Mouse (Mus musculus): ENCODE data around the gene Prox1.

The Prox1 gene

DNA sequence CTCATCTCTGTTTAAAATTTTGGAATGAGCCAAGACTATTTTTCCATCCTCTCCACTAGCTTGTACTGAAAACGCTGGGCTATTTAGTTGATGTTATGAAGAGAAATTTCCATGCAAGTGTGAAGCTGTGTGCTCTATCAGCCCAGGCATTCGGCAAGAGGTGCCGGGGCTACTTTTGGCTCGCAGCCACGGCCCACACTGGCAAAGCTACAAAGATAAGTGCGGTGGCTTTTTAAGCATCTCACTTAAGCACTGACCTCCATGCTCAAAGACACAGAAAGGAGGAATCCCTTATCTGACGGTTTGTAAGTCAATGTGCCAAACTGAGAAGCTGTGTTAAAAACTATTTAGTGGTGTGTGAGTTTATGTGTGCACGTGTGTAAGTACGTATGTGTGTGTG, 26.9 kb downstream of the Prox1 start:
- DNase-seq (ENCODE audit: low read depth, low spot score), result no peak

DNA sequence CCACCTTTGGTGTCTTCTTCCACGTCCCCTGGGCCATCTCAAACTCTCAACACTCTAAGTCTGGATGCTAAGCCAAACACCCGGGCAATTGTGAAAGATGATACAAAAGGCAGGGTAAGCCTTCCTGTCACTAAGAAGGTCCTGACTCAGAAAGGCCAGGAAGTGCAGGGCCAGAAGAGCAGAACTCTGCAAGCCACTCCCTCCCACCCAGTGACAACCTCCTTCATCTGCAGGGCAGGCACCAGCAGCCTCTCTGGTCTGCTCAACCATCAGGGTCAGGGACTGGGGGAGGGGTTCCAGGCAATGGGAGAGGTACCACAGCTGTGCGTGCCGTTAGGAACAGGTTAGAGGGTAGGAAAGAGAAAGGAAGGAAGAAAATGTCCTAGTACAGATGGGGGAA, 27.9 kb downstream of the Prox1 start:
- no peak for DNase-seq (ENCODE audit: low read depth, low spot score)

- DNase-seq (ENCODE audit: low read depth, low spot score), result no peak
Observed at GRCm38 (mm10) chr1:190140519-190140918, 30.0 kb downstream of the Prox1 start.

DNA sequence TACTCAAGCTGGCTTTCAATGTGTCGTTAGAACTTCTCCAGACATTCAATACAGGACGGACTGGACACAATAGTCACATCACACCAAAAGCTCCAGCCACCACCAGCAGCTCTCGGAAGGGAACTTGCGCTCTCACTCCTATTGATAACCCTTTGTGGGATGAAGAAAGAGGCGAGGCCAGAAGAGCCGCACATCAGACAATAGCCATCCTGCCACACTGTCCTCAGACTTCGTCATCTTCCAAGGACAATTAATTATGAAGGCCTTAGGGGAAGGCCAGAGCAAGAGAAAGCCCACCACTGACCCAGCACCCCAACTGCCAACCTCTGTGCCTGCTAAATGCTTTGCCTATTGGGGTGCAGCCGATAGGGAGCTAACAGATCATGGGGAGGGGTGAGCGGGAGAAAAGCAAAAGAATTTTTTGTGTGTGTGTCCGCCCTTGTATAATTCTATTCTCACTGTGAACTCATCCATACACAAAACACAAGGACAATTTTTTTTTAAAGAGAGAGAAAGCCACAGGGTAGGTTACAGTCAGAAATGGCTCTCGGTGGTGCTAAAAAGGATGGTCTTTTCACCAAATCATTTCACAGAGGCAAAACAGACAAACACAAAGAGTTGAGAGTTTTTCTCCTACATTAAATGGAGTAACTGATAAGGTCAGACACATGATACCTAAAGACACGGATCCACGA, 30.7 kb downstream of the Prox1 start:
- DNase-seq (ENCODE audit: low read depth, low spot score), result no peak

DNA sequence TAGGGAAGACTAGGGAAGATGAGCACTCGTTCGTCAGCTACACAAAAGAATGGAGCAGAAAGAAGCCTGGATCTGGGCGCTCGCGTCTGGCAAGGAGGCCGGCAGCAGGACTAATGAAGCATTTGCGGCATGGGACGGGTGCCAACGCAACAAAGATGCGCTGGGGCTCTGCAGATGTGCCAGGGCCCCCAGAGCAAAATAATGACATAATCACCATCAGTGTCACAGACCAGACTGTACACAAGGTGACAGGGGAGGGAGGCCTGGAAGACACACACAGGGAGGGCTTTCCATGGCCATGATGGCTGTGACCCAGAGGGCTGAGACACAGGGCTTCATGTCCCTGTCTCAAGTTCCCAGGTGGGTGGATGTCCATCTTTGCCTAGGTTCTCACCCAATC, 32.6 kb downstream of the Prox1 start:
- no peak for DNase-seq (ENCODE audit: low read depth, low spot score)

GRCm38 (mm10) chr1:190132897-190133296, 37.6 kb downstream of the Prox1 start:
- DNase-seq (ENCODE audit: low read depth, low spot score), result no peak

DNA sequence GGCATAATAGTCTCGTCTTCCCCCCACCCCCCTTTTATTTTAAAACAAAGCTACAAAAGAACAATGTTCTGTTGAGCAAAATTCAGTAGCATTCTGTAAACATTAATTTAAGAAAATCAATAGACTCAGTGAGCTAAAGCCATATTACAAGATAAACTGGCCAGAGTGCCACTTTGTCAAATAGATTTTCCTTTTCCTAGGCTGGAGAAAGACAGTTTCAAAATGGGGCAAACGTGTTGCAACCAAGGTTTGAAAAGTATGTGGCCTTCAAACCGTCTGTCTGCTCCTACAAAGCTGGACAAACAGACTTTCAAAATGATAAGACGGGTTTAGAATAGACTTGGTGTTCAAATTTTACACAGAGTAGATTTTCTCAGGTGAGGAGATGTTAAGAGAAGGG, 39.6 kb downstream of the Prox1 start:
- DNase-seq (ENCODE audit: low read depth, low spot score), result no peak

- no peak for DNase-seq (ENCODE audit: low read depth, low spot score)
Observed at GRCm38 (mm10) chr1:190129553-190129952, 41.0 kb downstream of the Prox1 start.

DNA sequence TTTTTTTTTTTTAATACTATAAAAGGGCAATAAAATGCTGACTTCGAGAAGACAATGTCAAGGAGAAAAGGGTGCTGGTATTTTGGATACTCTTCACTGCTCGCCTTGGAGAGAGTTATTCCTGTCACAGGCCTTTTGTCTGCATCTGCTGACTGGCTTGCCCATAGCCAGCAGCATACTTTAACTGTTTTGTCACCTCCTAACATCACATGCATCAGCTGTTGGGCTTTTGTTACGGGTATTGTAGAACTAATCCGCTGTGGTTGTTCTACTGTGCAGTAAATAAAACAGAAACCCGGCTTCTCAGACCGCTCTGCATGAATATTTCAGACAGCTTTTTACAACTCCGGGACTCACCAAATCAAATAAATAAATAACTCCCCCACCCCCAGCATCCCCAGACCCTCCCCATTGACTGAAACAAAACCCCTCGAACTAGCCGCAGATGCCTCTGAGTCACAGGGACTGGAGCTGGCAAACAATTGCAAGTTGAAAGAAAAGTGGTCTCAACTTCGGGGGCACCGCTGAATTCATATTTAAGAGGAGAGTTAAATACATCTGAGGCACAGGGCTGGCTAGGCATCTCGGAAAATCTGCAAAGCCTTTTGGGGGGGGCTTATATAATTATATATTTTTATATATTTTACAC, 41.7 kb downstream of the Prox1 start:
- DNase-seq (ENCODE audit: low read depth, low spot score), result no peak

DNA sequence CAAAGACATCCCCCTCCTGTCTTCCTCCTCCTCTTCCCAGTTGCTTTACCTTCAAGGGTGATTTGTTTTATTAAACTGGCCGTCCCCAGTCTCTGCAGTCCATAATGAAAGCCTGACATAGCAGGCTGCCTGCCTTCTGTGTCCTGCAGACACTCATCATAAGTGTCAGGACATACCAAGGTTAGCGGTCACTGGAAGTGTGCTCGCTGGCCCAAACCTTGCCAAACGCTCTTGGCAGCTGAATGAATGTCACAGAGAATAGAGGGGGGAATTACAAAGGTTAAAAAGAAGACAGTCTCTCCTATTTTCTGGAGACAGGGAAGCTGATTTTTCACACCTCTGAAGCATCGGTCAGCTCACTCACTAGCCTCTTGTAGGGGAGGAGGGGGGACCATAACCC, 42.6 kb downstream of the Prox1 start:
- no peak for DNase-seq (ENCODE audit: low read depth, low spot score)

GRCm38 (mm10) chr1:190127163-190127795, 43.2 kb downstream of the Prox1 start:
- DNase-seq (ENCODE audit: low read depth, low spot score), result no peak

- no peak for DNase-seq (ENCODE audit: low read depth, low spot score)
Observed at GRCm38 (mm10) chr1:190124961-190125739, 45.4 kb downstream of the Prox1 start.

DNA sequence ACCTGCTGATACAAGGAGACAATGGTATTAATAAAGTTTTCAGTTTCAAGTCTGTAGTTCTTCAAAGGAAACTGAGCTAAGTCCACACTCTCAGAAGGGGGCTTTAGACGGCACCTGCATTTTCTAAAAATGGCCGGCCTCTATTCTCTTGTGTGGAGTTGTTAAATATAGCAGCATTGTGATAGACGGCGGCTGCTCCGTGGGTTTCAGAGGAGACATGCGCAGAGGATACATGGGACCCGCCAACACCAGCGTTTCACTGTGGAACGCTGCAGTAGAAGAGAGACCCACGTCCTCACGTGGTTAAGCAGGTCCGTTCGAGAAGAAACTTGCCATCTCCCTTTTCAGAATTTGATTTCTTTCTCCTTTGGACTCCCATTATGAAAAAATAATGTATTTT, 47.1 kb downstream of the Prox1 start:
- DNase-seq (ENCODE audit: low read depth, low spot score), result no peak

DNA sequence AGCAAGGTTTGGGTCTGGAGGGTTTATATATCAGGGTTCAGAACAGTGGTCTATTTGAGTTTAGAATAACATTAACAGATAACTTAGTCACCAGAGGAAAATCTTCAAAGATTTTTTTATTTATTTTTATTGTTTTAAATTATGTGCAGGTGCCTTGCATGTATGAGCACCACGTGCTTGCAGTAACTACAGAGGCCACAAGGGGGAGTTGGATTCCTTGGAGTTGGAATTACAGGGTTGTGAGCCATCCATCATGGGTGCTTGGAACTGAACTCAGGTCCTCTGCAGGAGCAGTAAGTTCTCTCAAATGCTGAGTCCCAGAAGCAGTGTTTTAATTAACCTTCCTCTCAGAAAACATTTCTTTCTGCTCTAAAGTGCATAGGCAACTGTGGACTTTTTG, 54.5 kb downstream of the Prox1 start:
- no peak for DNase-seq (ENCODE audit: low read depth, low spot score)

- DNase-seq (ENCODE audit: low read depth, low spot score), result no peak
Observed at GRCm38 (mm10) chr1:190111741-190112140, 58.8 kb downstream of the Prox1 start.

GRCm38 (mm10) chr1:190107587-190107986, 62.9 kb downstream of the Prox1 start:
- no peak for DNase-seq (ENCODE audit: low read depth, low spot score)

- DNase-seq (ENCODE audit: low read depth, low spot score), result no peak
Observed at GRCm38 (mm10) chr1:190106674-190107420, 63.7 kb downstream of the Prox1 start.

GRCm38 (mm10) chr1:190106060-190106459, 64.5 kb downstream of the Prox1 start:
- no peak for DNase-seq (ENCODE audit: low read depth, low spot score)

DNA sequence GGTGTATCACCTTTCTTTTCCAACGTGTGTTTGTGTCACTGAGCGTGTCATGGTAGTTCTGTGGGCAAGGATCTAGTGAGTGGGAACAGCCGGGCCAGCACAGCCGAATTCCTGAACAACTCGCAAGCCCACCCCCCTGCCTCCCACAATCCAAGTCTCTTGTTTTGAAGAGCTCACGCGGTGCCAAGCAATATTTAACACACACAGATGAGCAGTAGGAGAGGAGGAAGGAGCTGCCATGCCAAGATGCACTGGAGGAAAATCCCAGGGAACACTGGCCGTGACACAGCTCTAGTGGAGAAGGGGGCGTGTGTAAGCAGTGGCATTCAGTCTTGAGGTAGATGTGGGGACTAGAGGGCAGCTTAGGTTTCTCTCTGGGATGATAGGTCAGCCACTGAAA, 77.2 kb downstream of the Prox1 start:
- no peak for DNase-seq (ENCODE audit: low read depth, low spot score)

GRCm38 (mm10) chr1:190092076-190092475, 78.4 kb downstream of the Prox1 start:
- DNase-seq (ENCODE audit: low read depth, low spot score), result no peak

DNA sequence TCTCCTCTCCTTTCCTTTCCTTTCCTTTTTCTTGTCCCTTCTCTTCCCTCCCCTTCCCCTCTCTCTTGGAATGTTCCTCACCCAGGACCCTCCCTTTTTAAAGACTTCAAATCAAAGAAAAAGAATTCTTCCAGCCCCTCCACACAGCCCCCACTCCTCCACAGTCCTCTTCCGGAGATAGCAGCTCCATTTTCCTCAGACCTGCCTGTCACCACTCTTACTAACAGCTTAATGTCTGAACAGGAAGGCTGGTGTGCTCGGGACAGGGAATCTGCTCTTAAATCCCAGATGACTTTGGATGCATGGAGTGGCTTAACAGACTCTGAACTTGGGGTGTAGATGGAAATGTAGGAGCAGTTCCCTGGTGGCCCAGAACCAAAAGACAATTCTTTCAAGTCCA, 81.6 kb downstream of the Prox1 start:
- DNase-seq (ENCODE audit: low read depth, low spot score), result no peak

GRCm38 (mm10) chr1:190085703-190086102, 84.8 kb downstream of the Prox1 start:
- no peak for DNase-seq (ENCODE audit: low read depth, low spot score)
